Mouse (Mus musculus) adrenal gland, postnatal 36 days (tissue): ENCODE measurements around the gene Upf2. TPM values are rescaled to one million over a fixed set of nuclear protein-coding genes. Genes with fewer than 3 reads are reported as not detected.
"Not testable (repeated sequence)": the region's sequence is repeated elsewhere in the genome, so short reads cannot be mapped to it uniquely, and the experiment has no call there.

ENCODE experiments used
- DNase-seq, 2 experiments: peaks; one replicate each; pipeline ENCODE4 v3.0.0; 2021; ENCODE audit warnings: mixed read lengths in 1 of 2
- total RNA-seq, 2 experiments: library from RNA; stranded (reverse); gene quantifications; 2 replicates each; pipeline ENCODE4 v1.2.3; 2021

The Upf2 gene
- total RNA-seq, 2 experiments from 2014 or later: 22.1 to 24.5 TPM

DNA sequence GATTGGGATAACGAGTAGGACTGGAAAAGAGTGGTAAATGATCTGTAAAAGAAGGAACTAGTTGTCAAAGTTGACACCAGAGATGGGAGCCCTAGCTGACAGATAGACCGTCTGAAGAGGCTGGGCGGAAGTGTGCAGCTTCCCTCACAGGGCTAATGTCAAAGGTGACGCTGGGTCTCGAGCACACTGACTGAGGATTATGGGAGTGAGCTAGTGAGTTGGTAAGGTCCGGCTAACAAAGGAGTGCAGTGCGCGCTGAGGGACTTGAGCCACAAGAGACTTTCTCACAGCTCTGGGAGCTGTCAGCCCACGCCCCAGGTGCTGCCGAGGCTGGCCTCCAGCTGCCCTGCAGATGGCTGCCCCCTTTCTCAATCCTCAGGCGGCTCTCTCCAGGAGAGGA is 119.7 kb downstream of the Upf2 start:
- no peak for DNase-seq

DNA sequence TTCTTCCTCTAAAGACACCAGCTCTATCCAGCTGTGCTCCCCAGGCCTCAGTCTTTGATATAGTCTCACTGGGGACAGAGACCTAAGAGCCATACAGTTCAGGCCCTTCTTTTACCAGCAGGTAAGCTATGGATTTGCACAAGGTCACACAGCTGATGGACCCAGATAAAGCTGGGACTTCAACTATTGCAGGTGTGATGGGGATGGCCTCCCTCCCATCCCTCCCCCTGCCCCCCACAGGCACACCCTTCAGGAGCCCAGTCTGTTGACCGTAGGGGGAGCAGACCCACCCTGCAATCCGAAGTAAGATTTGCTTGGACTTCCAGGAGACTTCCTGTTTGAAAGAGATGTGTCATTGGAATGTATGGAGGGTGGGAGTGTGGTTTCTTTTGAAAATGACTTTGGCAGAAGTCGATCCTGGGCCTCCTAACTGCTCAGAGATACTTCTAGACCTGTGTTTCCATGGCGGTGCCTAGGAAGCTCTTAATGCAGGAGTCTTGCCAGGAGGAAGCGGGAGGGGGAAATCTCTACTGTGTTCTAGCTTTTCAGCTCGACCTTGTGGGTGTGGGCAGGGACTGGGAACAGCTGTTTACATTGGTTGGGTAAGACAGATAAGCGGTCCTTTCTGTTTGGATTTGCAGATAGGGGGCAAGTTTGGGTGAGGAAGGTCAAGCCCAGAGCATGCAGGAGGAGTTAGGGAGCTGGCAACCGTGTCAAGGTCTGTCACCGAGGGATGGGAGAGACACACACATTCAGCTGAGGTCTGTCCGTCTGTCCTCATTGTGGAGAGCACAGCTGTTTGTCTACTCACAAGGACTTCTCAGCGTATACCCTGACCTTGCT is 120.5 kb downstream of the Upf2 start:
- DNase-seq: peak; percentile 28 to 63

DNA sequence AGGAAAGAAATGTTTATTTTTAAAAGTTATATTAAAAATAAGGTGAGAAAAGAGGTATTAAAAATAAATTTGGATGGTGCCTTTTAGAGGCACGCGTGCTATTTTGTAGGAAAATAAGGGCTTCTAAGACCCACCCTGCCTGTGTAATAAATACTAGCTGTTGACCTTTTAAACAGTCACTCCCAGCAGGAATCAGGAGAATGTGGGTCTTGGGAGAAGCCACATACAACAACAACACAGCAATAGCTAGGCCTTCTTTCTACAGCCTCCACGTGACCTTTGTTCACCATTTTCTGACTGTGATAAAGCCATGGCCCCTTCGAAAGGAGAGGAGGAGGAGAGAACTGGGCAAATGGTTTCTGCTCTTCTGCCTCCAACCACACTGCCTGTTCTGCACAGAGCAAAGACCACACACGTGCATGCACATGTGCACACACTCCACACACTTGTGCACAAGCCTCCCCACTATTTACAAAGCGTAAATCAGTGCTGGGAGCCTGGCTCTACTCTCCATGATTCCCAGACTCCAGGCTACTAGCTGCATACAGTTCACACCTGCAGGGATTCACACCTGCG is 121.5 kb downstream of the Upf2 start:
- DNase-seq: no peak

DNA sequence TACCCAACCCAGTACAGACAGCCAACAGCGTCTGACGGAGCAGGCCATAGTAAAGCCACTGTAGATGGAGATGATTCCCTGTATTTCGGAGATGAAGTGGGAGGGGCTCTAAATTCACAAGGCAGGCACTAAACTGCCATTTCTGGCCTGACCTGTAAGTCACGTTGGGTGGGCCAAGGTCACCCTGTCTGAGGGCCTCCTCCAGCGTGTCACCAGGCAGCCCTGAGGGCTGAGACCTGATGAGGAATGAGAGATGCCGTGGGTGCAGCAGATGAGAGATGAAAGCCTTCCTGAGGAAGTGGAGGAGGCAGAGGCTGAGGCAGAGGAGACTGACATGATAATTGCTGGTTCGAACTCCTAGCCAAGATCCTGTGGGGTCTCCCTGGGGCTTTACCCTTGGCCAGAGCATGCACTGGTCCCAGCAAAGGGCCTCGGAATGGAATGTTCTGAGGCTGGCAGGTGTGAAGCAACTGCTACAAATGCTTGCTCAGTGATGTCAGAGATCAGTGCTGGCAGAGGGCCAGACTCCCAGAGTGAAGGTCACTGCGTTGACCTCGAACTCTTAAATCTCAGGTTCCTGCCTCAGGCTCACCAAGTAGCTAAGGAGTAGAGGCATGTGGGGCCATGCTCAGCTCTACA is 123.7 kb downstream of the Upf2 start:
- peak; percentile 74 to 83 for DNase-seq

DNA sequence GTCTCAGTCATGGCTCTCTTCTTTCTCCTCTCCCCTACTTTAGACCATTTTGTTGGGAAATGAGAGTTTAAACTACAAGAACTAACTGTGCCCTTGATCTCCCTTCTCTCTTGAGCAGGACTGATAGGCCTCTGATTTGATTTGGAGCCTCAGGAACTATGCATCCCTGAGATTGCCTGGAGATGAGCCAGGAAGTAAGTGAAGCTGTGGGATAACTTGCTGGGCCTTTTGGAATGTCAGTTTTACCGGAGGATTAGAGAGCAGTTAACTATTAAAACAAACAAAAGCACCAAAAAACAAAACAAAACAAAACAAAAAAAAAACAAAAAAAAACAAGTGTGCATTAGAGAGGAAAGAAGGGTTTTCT is 124.2 kb downstream of the Upf2 start:
- peak in 1 of 2 experiments; percentile 23 for DNase-seq

DNA sequence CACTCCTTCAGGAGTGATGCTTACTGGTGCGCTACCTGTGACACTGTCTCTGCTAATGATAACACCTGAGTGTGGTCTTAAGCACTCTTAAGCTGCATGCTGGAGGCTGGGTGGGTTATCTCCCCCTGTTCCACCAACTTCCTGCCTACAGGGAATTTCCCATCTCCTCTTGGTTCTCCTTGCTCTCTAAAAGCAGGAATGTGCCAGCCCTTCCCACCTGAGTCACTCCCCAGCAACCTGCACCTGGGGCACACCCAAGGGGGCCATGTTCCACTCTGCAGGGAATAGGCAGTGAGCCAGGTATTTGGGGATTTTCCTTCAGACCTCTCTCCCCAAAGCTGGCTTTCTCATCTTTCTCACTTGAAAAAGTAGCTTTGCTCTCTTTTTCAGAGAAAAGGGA is 128.8 kb downstream of the Upf2 start:
- no peak for DNase-seq

DNA sequence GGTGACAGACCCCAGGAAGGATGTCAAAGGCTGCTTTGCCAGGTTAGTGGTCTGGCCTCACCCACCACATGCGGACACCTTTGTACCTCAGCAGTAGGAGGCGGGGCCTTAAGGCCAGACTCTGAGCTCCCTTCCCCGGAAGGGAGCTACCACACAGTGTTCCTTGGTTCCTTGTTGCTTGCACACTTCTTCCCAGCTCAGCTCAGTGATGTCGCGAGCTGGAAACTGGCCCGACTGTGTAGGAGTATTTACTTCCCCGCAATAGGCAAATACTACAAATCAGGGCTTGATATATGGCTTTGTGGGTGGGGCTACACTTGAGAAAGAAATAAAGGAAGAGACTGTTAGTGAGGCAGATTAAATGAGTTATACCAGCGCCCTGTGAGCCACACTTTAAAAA is 129.8 kb downstream of the Upf2 start:
- no peak for DNase-seq

DNA sequence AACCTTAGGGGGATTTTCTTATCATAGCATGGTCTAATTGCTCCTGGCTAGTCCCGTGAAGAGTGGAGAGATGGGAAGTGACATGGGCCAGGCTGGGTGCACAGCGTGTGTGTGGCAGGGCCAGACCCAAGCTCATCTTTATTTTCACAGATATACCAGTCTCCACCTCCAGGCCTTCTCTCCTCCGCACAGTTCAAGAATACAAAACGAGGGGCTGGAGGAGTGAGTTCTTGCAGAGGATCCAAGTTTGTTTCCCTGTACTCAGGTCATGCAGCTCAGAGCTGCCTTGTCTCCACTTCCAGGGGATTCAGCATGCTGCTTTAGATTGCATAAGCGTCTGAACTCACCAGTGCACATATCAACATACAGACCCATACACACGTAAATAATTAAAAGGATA is 131.3 kb downstream of the Upf2 start:
- no peak for DNase-seq

DNA sequence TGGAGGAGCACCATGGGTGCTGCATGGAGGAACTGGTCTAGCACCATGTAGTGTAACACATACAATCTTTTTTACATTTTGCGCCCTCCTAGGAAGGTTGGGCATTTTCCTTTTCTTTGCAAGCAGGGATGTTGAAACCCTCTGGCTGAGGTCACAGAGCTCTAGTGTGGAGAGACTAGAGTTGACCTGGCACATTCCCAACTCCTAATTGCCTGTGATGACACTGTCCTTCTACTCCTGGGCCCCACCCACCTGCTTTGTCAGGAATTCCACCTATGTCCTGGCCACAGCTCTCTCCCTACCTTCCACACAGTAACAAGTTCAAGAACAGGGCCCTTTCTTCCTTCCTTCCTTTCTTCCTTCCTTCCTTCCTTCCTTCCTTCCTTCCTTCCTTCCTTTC is 132.4 kb downstream of the Upf2 start:
- peak; percentile 40 to 54 for DNase-seq

DNA sequence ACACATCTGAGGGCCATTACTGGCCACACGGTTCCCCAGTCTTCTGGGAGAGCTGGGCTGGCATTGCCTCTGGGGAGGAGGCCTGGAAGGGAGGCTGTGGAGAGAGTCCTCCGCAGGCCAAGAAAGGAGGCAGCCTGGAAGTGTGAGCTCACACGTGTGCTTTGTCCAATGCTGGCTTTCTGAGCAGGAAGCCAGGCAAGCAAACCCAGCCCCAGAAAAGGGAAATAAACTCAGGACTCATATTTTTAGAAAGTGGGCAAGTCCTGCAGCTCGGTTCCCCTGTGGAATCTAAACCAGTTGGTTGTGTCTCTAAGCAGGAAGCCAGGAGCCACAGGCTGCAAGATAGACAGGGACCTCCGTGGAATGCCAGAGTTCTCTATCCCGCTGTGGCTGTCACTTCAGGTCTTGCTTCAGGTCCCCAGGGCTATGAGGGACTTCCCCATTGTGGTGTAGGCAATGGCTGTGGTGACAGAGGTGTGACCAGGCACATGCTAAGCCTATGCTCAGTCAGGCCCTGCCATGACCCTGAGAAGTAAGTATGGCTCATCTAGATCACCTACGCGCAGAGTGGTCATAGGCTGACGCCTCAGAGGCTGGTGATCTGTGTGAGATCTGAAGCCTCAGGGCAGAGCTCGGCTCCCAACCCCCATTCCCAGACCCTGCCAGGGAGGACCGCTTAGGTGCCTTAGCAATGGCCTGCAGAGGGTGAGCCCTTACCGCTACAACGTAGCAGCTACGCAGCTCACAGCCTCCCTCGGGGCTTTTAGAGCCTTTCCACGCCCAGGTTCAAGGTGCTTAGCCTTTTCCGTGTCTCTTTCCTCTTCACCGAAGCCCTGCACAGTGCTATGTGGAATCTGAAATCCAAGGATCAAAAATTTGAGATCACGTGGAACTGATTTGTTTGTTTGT is 134.6 kb downstream of the Upf2 start:
- DNase-seq: no peak

DNA sequence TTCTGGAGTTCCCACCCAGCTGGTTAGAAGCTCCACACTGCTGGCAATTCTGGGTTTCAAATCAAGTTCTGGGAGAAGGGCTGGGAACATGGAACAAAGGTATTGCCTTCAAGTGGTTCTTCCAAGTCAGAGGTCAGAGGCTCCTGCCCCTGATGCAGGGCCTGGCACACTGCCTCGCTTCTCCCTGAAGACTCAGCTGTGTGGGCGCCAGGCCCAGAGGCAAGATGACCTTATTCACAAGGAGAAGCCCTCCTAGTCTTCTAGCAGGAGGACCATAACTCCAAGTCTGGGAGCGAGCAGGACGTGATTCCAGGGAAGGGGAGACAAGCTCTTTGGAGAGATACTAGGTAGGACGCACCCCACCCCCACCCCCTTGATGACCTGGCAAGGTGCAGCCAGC is 135.9 kb downstream of the Upf2 start:
- DNase-seq: peak; percentile 76

DNA sequence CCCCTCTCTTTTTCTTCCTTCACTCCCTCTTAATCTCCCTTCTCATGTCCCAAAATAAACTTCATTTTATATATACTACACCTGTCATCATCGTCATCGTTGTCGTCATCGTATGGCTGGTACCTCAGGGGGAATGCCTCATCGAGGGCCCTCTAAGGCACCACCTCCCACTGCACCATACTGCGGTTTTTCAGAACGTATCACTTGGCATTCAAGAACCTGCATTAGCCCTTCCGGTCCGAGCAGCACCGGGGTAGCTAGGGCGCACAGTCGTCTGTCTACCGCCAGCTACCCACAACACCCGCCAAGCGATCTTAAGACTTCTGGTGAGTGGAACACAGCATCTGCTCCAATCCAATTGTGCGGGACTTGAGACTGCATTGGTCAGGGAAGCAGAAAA is 138.7 kb downstream of the Upf2 start:
- not testable (repeated sequence) for DNase-seq

DNA sequence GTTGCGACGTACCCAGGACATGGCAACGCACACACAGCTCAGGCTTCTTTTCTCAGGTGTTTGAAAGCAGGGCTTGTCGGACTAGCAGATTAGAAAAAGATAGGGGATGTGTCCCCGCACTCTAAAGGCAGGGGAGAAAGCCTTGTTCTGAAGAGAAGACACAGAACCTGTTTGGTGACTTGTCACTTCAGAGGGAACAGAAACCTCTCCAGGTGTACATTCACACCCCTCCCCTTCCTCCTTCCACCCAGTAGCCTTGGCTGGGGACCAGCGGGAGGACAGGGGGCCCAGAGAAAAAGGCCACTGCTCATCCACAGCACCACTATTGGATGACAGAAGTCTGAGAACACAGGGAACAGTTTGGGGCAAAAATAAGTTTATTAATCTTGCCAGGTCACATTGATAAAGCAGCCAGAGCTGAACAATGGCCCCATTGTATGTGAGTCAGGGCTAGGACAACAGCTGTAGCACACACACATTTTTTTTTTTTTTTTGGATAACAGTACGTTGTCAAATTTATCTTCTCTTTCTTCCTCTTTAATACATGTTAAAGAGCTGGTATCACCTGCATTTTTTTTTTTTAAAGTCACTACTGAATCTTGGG is 145.9 kb downstream of the Upf2 start:
- DNase-seq: no peak

DNA sequence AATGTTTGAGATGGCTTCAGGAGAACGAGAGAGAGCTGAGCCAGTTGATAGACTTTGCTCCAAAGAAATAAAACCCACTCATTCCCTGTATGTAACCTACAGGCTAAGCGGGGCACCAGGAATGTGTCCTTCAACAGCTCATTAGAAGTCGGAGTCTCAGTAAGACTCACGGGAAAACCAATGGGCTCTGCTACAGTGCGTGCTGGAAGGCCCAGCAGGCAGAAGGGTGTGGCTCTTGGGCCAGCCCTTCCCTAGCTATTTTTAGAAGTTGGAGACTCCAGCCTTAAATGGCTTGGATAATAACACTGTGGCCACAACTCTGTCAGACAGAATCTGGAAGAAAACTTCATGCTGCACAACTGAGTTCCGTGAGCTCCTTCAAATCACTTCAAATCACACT is 147.7 kb downstream of the Upf2 start:
- DNase-seq: no peak

DNA sequence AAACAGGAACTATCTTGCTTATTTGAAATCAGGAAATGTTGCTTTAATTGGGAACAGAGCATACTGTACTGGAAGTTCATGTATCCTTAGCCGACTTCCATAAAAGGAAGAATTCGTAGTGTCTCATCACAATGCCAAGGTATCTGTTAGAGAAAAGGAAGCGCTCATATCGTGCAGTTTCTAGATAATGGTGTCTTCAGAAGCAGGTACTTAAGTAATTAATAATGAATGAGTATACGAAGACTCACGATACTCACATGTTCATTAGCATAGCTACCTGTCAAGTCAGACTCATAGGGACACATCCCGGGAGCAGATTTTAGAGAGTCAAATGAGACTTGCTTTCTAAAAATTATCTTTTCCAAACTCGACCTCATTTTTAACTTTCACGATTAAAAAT is 148.2 kb downstream of the Upf2 start:
- no peak for DNase-seq

DNA sequence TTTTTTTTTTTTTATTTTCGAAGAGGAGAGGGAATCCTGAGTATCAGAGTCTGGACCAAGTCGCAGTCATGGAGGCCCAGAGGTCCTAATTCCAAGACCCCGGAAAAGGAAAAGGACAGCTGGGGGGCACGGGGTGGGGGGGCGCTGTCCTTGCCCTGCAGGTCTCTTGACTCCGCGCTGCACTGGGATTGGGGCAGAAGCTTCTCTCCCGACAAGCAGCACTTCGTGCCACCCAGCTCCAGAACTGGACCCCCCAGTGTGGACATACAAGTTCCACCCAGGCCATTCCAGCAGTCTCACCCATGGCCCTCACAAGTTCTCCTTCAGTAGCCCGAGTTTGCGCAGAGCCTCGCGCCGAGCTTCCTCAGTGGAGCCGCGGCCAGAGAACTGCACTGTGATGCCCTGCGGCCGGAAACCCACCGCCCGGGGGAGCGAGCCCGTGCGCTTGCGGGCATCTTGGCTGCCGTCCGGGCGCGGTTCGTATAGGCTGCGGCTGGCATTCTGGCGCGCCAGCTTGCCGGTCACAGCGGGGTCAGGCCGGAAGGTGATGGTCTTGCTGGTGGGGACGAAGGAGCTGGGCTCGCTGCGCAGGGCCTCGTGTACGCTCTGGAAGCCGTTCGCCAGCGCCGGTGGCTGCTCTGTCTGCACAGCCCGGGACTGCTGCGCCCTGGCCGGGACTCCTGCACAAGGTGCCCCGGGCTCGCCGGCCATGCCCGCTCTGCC is 148.9 kb downstream of the Upf2 start:
- peak; percentile 20 to 42 for DNase-seq

DNA sequence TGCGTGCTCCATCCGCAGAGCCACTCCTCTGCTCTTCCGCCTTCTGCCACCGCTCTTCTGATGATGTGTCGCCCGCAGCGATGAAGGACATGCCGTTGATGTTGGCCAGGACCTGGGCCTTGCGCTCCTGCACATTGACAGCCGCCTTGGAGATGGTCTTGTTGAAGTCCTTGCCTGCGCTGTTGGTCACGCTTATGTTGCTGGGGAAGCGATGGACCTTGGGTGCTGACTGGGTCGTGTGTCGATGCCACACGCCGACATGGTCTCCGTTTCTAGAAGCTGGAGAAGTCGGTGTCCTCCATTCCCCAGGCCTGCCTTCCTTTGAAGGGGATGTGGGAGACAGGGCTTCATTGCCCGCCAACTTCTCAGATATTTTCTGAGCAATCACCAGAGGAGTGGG is 149.5 kb downstream of the Upf2 start:
- DNase-seq: no peak

DNA sequence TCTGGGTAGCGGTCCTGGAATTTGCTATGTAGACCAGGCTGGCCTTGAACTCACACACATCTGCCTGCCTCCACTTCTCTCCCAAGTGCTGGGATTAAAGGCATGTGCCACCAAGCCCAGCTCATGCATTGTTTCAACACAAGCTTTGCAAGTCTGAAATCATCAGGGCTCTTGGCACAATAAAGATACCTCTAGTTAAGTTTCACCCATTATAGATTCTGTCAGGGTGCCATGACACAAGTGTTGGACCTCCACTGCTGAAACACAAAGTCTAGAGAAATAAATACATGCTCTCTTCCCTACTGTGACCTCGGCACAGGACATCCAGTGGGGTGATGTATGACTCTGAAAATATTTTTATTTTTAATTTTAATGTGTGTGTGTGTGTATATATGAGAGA is 154.2 kb downstream of the Upf2 start:
- no peak for DNase-seq
